Mouse (Mus musculus): ENCODE results near the gene Gm5938. TPM values are rescaled to one million over a fixed set of nuclear protein-coding genes. Genes with fewer than 3 reads are reported as not detected.

Gene Gm5938
- not detected in 2 replicates for polyA plus RNA-seq (2015; fragmentation: Nextera tagmentation; extraction: Ambion mirVana)

DNA sequence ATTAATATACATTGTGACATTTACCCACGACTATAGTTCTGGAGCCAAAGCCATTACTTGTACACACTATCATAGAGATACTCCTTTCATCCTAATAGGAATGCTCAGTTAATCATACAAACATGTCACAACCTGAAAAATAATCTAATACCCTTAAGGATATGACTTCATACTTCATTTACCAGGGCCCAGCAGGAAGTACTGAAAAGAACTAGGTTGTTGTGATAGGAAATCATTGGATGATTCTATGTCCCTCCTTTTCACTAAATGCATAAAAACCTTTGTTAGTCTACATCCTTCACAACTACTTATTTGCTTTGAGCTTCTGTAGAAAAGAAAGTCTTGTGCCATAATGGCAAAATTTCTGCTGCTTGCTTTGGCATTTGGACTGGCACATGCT, at the start of gene Gm5938:
Gene Gm5938 (plus strand): TSS at position 301 of the 400 bp plus-strand sequence.
- Histone ChIP-seq H3K36me3 (ENCODE audit: control insufficient read depth, insufficient read depth) (no peaks in the 10 kb centered on the region), H3K27me3 (ENCODE audit: control insufficient read depth, insufficient read depth, low read length) (no peaks in the 10 kb centered on the region), H3K9me3 (replicated peaks; ENCODE audit: control insufficient read depth, low read length) (no peaks in the 10 kb centered on the region), H3K4me1 (ENCODE audit: control insufficient read depth, insufficient read depth, low read length) (no peaks in the 10 kb centered on the region), H3K27ac (ENCODE audit: low read length) (no peak within 1 kb of the TSS), H3K4me3 (ENCODE audit: low read length) (no peak within 1 kb of the TSS), H3K9ac (ENCODE audit: low read length) (no peak within 1 kb of the TSS), H3K4me2 (ENCODE audit: low read depth, low read length) (no peak within 1 kb of the TSS)
- 40% methylated on average over 1 of the region's 1 CpGs for WGBS
- no peak for ATAC-seq (replicated peaks; ENCODE audit: extremely low read depth, insufficient read depth, low FRiP score)

DNA sequence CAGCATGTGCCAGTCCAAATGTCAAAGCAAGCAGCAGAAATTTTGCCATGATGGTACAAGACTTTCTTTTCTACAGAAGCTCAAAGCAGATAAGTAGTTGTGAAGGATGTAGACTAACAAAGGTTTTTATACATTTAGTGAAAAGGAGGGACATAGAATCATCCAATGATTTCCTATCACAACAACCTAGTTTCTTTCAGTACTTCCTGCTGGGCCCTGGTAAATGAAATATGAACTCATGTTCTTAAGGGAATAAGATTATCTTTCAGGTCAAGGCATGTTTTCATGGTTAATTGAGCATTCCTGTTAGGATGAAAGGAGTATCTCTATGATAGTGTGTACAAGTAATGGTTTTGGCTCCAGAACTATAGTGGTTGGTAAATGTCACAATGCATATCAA, 34.0 kb upstream of the Gm5938 start, which contains the start of gene Obp1a:
Gene Obp1a (minus strand): TSS at position 101 of the 400 bp plus-strand sequence.
- ATAC-seq (replicated peaks; ENCODE audit: extremely low read depth, insufficient read depth, low FRiP score) = no peak

More for the DNA sequence above, 34.0 kb upstream of the Gm5938 start, which contains the start of gene Obp1a:
- Histone ChIP-seq H3K4me3 (ENCODE audit: low read length) (no peak within 1 kb of the TSS), H3K9me3 (replicated peaks; ENCODE audit: control insufficient read depth, low read length) (no peaks in the 10 kb centered on the region), H3K4me2 (ENCODE audit: low read depth, low read length) (no peak within 1 kb of the TSS), H3K36me3 (ENCODE audit: control insufficient read depth, insufficient read depth) (no peaks in the 10 kb centered on the region), H3K27me3 (ENCODE audit: control insufficient read depth, insufficient read depth, low read length) (no peaks in the 10 kb centered on the region), H3K4me1 (ENCODE audit: control insufficient read depth, insufficient read depth, low read length) (no peaks in the 10 kb centered on the region), H3K9ac (ENCODE audit: low read length) (no peak within 1 kb of the TSS), H3K27ac (ENCODE audit: low read length) (no peak within 1 kb of the TSS)

Other genes with a start within 250 kb of the Gm5938 start
- gene 5430402E10Rik, start 200.4 kb upstream of the Gm5938 start, polyA plus RNA-seq (2015; fragmentation: Nextera tagmentation; extraction: Ambion mirVana) = not detected in 2 replicates
- gene Obp1a, start 34.1 kb upstream of the Gm5938 start, polyA plus RNA-seq (2015; fragmentation: Nextera tagmentation; extraction: Ambion mirVana) = not detected in 2 replicates
- gene Obp1b, start 61.3 kb downstream of the Gm5938 start, polyA plus RNA-seq (2015; fragmentation: Nextera tagmentation; extraction: Ambion mirVana) = not detected in 2 replicates
- not detected in 2 replicates for gene Gm14743, start 120.5 kb downstream of the Gm5938 start, polyA plus RNA-seq (2015; fragmentation: Nextera tagmentation; extraction: Ambion mirVana)
- gene 4930480E11Rik, start 244.2 kb downstream of the Gm5938 start, polyA plus RNA-seq (2015; fragmentation: Nextera tagmentation; extraction: Ambion mirVana) = not detected in 2 replicates